Mouse (Mus musculus) embryo, embryonic 11 days (tissue): ENCODE data around the gene Plk2.

Experiments
- DNase-seq: peaks from one replicate; pipeline ENCODE4 v3.0.0-alpha.2; 2015

The Plk2 gene

DNA sequence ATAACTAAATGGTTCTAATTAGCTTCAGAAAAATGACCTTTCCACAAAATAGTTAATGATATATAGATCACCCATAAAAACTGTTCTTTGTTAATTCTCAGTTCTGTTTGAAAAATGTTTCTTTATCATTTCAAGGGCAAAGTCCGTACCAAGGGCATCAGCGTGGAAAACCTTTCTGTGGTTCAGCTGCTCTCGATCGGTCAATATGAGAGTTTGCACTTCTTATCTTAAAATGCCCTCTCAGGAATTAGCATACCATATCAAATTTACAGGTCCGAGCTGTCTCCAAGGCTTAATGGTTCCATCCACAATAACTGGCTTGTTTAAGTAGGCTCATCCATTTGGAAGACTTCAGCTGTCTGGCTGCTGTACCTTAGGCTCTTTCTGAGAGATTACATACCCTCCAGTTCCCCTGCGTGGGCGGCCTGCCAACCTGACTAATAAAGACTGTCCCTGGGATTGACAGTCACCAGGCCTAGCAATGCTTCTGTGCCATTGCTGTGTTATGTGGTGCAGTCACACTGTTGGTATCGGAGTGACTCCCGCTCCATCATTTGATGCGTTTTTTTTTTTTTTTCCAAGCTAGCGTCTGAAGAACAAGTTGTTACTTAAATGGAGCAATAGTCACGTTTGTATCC is 17.8 kb downstream of the Plk2 start:
- no peak for DNase-seq

DNA sequence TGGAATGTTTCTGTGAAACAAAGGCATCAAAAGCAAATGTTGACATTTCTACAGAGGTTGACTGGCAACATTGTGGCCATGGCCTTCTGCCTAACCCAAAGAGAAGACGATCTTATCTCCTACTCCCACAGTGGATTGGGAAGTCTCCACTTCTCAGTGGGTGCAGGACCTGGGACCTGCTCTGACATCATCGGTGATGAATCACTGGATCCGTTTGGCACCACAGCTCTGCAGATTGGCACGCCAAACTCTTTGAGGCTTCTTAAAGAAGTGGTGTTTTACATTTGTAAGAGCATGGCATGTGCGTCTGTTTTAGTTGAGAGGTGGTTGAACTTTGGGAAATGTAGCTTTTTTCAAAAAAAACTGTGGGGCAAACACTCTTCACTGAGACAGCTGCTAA is 23.8 kb downstream of the Plk2 start:
- no peak for DNase-seq

DNA sequence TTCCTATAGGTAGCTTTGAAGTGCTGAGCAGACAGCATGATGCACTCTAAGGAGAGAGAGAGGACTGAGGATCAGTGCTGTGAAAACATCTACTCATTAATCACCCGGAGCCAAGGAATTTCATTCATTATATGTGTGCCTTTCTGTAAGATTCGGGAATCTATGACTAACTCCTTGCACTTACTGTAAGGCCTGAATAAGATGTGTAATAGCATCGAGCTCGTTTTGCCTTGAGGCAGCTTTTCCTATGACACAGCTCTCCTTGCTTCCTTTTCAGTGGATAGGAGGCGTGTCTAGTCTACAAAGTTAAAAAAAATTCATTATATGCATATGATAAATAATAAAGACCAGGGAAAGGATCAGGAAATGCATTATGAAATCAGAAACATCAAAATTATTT is 24.8 kb downstream of the Plk2 start:
- DNase-seq: no peak

DNA sequence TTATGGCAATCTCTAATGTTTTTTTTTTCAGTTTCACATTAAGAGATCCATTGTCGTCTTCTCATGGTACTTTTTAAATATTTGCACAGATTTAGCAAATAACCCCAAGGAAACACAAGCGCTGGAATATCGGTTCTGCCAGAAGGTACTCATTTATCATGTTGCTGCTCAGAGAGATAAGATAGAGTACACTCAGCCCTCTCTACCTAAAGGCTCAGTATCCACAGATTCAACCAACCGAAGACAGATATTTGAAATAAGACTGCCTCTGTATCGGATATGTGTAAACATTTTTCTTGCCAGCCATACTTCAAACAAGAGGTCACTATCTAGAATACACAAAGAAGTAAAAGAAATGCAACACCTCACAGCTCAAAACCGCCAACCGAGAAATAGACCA is 27.6 kb downstream of the Plk2 start:
- DNase-seq: no peak

DNA sequence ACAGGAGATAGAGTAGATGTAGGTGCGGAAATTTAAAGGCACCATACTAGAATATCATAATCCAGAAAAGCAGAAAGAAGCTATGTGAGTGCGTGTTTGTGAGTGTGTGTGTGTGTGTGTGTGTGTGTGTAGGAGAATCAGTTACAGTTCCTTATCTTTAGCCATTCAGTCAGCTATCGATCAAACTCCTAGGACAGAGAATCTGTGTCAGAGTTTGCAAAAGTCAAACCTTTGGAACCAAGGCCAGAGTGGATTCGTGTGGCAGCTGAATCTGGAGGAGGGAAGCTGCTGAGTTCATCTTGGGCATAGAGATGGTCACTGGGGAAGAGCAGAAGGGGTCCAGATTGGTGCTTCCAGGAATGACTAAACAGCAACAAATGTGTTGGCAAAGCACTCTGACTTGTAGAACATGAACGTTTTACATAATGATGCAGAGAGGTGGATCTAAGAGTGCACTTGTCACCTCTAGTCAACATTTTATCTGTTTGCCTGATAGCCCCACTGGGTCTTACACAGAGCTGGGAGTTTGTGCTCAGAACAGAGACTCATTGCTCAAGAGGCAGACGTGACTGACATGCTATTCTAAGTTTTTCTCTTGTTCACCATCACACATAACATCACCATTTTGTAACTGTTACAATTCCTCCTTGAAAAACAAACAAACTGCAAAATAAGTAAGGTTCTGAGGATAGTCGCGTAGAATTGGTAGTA is 30.8 kb downstream of the Plk2 start:
- no peak for DNase-seq

DNA sequence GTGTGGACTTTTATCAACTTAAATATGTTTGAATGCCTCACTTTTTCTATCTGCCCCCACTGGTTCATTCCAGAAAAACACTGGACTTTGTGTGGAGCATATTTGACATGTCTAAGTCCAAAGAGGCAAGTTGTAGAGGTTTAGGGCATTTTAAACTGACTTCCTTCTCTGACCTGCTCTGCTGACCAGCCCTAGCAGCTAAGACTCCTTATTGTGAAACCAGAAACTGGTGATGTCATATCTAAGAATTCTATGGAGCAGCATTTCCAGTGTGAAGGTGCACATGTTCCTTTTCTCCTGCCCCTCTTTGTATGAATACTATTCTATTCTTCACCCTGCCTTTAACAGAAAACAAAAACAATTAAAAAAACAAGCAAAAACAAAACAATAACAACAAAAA is 36.5 kb downstream of the Plk2 start:
- DNase-seq: no peak

DNA sequence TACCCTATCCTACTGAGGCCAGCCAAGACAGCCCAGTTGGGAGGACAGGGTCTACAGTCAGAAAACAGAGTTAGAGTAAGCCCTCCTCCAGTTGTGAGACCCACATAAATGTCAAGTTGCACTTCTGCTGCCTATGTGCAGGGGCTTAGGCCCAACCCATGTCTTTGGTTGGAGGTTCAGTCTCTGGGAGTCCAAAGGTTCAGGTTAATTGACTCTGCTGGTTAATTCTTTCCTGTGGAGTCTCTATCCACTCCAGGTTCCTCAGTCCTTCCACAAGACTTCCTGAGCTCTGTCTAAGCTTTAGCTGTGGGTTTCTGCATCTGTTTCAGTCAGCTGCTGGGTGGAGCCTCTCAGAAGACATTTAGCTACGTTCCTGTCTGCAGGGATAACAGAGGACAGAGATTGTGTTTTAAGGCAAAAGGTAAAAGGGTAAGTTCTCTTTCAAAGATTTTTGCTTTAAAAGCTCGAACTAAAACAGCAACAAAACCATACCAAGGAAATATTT is 37.3 kb downstream of the Plk2 start:
- DNase-seq: no peak

DNA sequence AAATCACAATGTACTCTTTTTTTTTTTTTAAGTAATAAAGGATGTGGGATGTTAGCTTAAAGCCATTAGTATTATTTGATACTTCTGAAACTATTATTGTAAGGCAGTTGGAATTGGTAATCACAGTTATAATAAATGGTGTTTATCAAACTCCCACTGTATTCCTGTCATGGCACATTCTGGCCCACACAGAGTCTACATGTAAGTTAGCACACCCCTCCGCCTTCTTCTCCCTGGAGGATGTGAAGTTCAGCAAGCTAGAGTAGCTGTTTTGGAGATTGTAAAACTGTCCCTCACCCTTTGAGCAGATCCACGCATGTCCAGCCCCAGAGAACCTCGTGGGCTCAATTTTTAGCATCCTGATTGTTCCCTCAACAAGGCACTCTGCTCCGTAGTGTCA is 37.8 kb downstream of the Plk2 start:
- no peak for DNase-seq

DNA sequence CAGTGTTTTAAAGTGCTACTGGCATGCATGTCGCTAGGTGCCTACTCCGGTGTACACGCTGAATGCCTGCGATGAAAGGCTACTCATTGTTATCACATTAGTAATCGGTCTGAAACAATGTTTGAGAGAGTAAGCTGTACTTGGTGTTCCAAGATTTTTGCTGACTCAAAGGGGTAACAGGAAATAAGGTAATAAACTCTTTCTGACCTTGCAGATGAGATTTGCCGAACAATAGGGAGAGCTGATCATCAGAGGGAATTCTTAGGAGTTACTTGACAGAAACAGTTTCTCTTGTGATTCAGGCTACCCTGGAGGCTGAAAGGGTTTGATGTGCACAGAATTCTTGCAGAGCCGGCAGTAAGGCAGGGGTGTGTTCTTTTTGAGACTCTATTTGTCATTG is 41.8 kb downstream of the Plk2 start:
- no peak for DNase-seq

DNA sequence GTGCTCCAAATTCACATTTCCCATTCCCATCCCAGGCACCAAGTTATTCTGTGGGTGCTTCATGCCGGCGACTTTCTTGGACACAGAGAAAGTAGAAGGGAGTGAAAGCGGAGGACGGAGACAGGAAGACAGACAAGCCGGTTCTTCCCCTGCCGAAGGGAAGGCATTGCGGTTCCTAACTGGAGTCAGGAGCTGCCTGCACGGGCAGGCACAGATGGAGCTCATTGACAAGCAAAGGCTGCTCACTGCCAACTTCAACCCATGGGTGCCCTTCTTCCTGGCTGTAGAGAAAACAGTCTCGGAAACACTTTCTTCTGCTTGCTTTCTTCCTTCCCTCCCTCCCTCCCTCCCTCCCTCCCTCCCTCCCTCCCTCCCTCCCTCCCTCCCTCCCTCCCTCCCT is 43.8 kb downstream of the Plk2 start:
- no peak for DNase-seq

DNA sequence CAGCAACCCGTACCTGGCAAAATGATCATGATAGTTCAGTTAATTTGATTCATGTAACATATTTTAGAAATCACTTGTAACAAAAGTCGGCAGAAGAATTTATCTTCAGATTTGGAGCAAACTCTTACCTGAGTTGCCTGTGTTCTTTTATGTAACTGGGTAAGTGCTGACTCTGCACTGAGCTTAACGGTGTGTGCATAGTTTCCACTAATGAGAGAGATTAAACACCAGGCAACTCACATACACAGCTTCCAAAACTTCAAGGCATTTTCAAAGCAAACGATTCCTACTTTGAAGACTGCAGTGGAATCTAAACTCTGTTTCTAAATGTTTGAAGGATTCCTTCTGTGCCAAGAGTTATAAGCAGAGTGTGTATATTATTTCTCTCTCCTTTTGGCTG is 49.5 kb downstream of the Plk2 start:
- no peak for DNase-seq

DNA sequence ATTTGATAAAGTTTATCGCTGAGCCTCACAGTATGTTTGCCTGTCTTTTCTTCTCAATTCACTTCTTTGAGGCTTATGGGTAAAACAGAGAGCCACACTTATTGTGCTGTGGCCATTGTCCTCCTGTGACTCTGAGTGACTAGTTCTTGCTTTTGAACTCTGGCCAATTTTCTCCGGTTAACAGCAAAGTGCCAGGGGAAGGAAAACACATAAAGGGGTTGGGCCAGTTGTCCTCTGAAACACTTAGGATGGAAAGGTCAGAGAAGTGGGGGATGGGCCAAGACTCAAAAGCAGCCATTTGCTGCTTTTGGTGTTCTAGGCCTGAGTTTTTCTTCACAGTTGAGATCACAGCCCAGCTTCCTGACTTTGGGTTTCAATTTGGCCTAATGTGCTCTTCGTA is 50.0 kb downstream of the Plk2 start:
- peak; percentile 45 for DNase-seq

DNA sequence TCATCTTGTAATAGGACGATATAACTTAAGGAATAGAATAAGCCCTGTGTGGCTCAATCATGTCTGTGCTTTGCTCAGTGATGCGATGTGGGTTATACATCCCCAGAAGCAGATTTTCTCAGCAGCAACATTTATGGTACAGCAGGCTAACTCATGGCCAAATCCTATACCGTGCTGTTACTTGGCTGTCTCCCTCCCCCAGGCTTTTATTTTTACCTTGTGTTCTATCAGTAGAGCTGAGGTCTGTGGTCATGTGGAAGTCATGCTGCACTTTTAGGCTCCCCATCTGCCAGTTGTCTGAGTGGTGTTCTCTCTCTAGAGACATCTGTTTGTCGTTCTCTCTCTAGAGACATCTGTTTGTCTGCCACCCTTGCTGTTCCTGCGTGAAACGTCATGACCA is 51.6 kb downstream of the Plk2 start:
- no peak for DNase-seq

DNA sequence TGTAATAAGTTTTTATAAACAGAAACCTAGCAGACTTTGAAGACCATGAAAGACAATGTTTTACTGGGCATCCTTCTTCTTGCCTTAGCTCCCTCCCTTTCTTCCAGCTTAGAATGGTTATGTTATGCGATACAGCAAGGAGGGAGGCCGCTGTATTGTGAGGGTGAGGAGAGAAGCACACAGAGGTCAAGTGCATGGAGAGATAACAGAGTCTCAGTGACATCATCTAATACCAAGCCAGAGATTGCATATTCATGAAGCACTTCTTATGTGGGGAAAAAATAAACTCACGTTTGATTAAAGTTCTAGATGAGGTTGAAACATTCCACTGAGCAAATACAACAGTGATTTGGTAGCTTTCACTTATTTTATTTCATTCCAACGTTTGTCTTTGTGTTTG is 55.2 kb downstream of the Plk2 start:
- no peak for DNase-seq
